ENCODE assay signal across 8 mouse cellular contexts in the genomic region with DNA sequence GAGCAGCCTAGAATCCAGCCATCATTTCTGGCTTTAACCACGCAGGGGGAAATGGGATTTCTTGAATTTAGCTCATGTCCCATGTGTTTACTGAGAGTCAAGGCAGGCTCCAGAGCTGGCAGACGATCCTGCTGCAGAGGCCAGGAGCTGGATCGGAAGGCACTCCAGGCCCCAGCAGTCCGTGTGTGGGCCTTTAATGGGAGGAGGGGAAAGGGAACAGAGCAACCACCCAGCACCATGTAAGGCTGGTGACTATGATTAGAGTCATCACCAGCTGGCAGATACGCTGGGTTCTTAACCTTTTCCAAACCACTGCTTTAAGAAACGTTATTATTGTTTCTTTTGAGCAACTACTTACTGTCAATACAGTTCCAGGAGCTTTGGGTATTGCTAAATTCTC. TPM values are rescaled to one million over a fixed set of nuclear protein-coding genes. Genes with fewer than 3 reads are reported as not detected.
A peak's percentile ranks its signal among the peaks of the same experiment; 100 is the strongest.
DNase-seq lines count a peak whose midpoint lies in the region; ATAC-seq lines count a peak whose summit lies in the region.

No protein-coding gene starts in this region.

- H3K4me3 ChIP-seq in lung, embryonic 15.5 days = peak overlapping the region; percentile 46; the same call in 1 of the 2 replicates

- H3K27me3 ChIP-seq in lung, embryonic 15.5 days = no peaks in the 10 kb centered on the region

- H3K27ac ChIP-seq in lung, embryonic 15.5 days = peak overlapping the region; percentile 99

- H3K9me3 ChIP-seq in lung, embryonic 15.5 days = no peaks in the 10 kb centered on the region

- DNase-seq in cerebellum, adult 11-12 months = peak; percentile 51
- no peak for DNase-seq in cerebellum, postnatal 36 days
- DNase-seq in adrenal gland, adult 2 months = peak; percentile 88
- peak; percentile 88 for DNase-seq in gastrocnemius, postnatal 14 days
- peak; percentile 7 for DNase-seq in induced T-regulatory cell, adult 2 months (ENCODE audit: low read depth)
- DNase-seq in yolk sac, embryonic 10.5 days (ENCODE audit: low spot score) = peak; percentile 51
- DNase-seq in spleen, postnatal 4 days (ENCODE audit: low spot score in 2 of 2) = no peak

- peak; percentile 92 for ATAC-seq in lung, embryonic 15.5 days (ENCODE audit: borderline replicate concordance, extremely low read depth, low FRiP score, low TSS enrichment)

- H3K4me2 ChIP-seq in lung, embryonic 15.5 days = peak overlapping the region; percentile 66

- 9% methylated on average over 6 of the region's 6 CpGs for WGBS in lung, embryonic 15.5 days

- H3K4me1 ChIP-seq in lung, embryonic 15.5 days = peaks cover 51% of the 10 kb centered on the region

- peak overlapping the region; percentile 55; the same call in 1 of the 2 replicates for H3K9ac ChIP-seq in lung, embryonic 15.5 days

- no peaks in the 10 kb centered on the region for H3K36me3 ChIP-seq in lung, embryonic 15.5 days

- intact Hi-C loops in gastrocnemius, postnatal 14 days (cut with DNase I; ENCODE audit: low total_unique reads) = no loop called here

RNA-seq across cellular contexts. Expression of gene Traf3ip2, which starts 1.9 kb away (rescaled TPM):
- 10 to 100 TPM; 15.3 to 19.1 TPM for total RNA-seq in adrenal gland, adult 2 months (2021)
- 20.2 and 24.2 TPM in 2 replicates for polyA plus RNA-seq in adrenal gland, adult 2 months (2012; rRNA removed)
- total RNA-seq in gastrocnemius, postnatal 14 days (2021) = 1 to 10 TPM; 4.2 to 7.9 TPM
- polyA plus RNA-seq in lung, embryonic 15.5 days (2015; fragmentation: Nextera tagmentation; extraction: Ambion mirVana) = 30.1 and 33.5 TPM in 2 replicates

Comparison
In these comparisons a context has a peak if more than half of its experiments do, and no peak if none do; other contexts are left out.
1. DNase-seq: peak in cerebellum, adult 11-12 months (single experiment), adrenal gland, adult 2 months (single experiment), gastrocnemius, postnatal 14 days (single experiment), induced T-regulatory cell, adult 2 months (single experiment) and yolk sac, embryonic 10.5 days (single experiment); none in cerebellum, postnatal 36 days (0 of 2) and spleen, postnatal 4 days (0 of 2).